Mouse (Mus musculus) stomach, embryonic 16.5 days (tissue): Measurements from ENCODE around the gene Gm49321. TPM values are rescaled to one million over a fixed set of nuclear protein-coding genes. Genes with fewer than 3 reads are reported as not detected.

Experiments used
- ATAC-seq: fragments of 200-750 bp; cut with Nextera tagmentation; 2 replicates; pipeline ENCODE4 v1.8.0; 2017; ENCODE audit warnings: moderate number of reproducible peaks, moderate TSS enrichment; ENCODE audit not compliant: insufficient read depth, low FRiP score
- H3K27ac ChIP-seq: fragments of 300-500 bp; sonication (generic); 2 replicates; pipeline ENCODE4 v1.5.1; 2014; ENCODE audit warnings: low read length
- H3K27me3 ChIP-seq: fragments of 300-500 bp; sonication (generic); 2 replicates; pipeline ENCODE4 v1.6.1; 2014; ENCODE audit warnings: low read length, control low read depth, mixed read lengths; ENCODE audit not compliant: control insufficient read depth, insufficient read depth
- H3K36me3 ChIP-seq: fragments of 300-500 bp; sonication (generic); 2 replicates; pipeline ENCODE4 v1.6.1; 2014; ENCODE audit warnings: low read length; ENCODE audit not compliant: control insufficient read depth, insufficient read depth
- H3K4me1 ChIP-seq: fragments of 300-500 bp; sonication (generic); 2 replicates; pipeline ENCODE4 v1.6.1; 2014; ENCODE audit warnings: low read length, control low read depth, mixed read lengths; ENCODE audit not compliant: control insufficient read depth, insufficient read depth
- H3K4me2 ChIP-seq: fragments of 300-500 bp; sonication (generic); 2 replicates; pipeline ENCODE4 v1.6.1; 2014; ENCODE audit warnings: low read depth, low read length, mixed read lengths
- H3K4me3 ChIP-seq: fragments of 300-500 bp; sonication (generic); replicated peaks from 2 replicates; pipeline ENCODE4 v1.5.1; 2014; ENCODE audit warnings: mild to moderate bottlenecking, low read length
- H3K9ac ChIP-seq: fragments of 300-500 bp; sonication (generic); 2 replicates; pipeline ENCODE4 v1.6.1; 2014; ENCODE audit warnings: low read length
- H3K9me3 ChIP-seq: fragments of 300-500 bp; sonication (generic); replicated peaks from 2 replicates; pipeline ENCODE4 v1.6.1; 2016; ENCODE audit warnings: low read length, control low read depth; ENCODE audit not compliant: control insufficient read depth
- WGBS: fragments of 180-500 bp; shearing (Covaris S2); extraction: QIAGEN DNeasy Blood & Tissue Kit; methylation state at CpG from one replicate; pipeline ENCODE4 v1.1.7; 2014; 5-methylcytosine and 5-hydroxymethylcytosine counted together
- polyA plus RNA-seq: library from polyadenylated mRNA; unstranded; fragments of >200 nt; fragmentation: Nextera tagmentation; extraction: Ambion mirVana; gene quantifications from 2 replicates; pipeline ENCODE4 v1.2.1, GENCODE M21; 2015

Gm49321 gene
- polyA plus RNA-seq, 1 experiment from 2014 or later, result 12.3 TPM

DNA sequence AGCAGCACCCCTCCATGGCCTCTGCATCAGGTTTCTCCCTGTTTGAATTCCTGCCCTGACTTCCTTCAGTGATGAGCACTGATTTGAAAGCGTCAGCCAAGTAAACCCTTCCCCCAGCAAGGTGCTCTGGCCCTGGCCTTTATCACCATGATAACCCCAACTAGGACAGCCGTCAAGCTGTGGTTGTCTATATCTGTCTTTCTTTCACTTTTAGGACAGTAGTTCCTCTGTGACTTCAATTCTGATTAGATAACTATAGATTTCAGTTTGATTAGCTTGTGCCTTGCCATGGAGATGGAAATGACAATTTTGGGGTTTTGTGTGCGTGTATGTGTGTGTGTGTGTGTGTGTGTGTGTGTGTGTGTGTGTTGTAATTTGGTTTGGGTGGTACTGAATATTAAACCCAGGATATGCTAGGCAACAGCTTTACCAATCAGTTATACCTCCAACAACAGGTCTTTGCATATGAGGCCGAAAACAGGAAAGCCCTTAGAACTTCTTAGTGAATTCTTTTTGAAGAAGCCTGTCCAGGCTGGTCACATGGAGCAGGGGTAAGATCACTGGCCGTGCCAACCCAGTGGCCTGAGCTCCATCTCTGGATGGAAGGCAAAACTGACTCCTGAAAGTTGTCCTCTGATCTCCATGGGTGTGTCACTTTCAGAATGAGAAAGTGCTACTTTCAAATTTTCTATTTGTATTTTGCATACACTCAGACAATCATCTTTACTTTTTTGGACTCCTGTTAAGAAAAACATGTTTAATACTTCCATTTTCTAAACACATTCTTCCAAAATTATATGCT lies 33.1 kb upstream of the Gm49321 start:
- 78% methylated on average over 5 of the region's 5 CpGs for WGBS
- H3K27ac ChIP-seq, result no peak overlapping the region
- no peaks in the 10 kb centered on the region for H3K36me3 ChIP-seq
- no peak overlapping the region for H3K9ac ChIP-seq
- no peak overlapping the region for H3K4me3 ChIP-seq
- no peak overlapping the region for H3K4me2 ChIP-seq
- no peak for ATAC-seq
- no peaks in the 10 kb centered on the region for H3K27me3 ChIP-seq
- no peaks in the 10 kb centered on the region for H3K9me3 ChIP-seq
- peaks cover 3% of the 10 kb centered on the region; the same call in 1 of the 2 replicates for H3K4me1 ChIP-seq

DNA sequence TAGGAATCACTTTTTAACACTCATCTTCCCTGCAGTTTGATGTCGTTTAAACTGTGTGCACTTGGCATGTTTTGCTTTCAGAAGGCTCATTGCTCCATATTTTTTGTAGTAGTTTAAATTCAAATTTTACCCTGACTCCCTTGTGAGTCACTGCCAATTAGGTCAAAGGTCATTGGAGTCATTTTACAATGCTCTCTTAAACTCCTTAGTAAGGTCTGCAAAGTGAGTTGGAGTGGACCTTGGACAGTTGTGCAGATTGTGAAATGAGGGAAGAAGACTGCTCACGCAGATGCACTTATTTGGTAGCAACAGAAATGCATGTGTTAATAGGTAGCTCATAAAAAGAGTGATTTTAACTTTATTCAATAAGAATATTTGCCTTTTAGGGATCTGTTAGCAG lies 32.4 kb upstream of the Gm49321 start:
- H3K9ac ChIP-seq, result no peak overlapping the region

DNA sequence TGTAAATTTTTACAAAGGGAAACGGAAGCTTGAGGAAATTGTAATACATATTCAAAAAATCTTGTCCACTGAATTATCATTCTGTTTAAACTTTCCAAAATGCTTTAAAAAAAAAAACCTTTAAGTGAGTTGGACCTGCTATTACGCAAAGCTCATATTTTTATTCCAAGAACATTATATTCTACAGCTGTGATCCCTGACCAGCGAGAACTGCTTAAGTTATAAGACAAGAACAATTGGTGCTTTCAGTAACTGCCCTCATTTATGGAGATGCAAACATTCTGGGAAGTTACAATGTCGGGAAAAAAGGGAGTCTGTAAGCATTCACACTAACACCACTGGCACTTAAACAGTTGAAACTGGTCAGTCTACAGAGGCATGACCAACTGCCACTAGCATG lies 31.9 kb upstream of the Gm49321 start:
- WGBS, result 56% methylated on average over 4 of the region's 4 CpGs
- Histone ChIP-seq H3K36me3 (no peaks in the 10 kb centered on the region), H3K27ac (no peak overlapping the region), H3K27me3 (no peaks in the 10 kb centered on the region), H3K9me3 (no peaks in the 10 kb centered on the region), H3K4me3 (no peak overlapping the region), H3K9ac (no peak overlapping the region), H3K4me2 (no peak overlapping the region), H3K4me1 (peaks cover 3% of the 10 kb centered on the region; the same call in 1 of the 2 replicates)
- no peak for ATAC-seq

More for the DNA sequence above, 32.4 kb upstream of the Gm49321 start:
- no peak overlapping the region for H3K4me2 ChIP-seq
- ATAC-seq, result no peak
- H3K9me3 ChIP-seq, result no peaks in the 10 kb centered on the region
- no peak overlapping the region for H3K4me3 ChIP-seq
- 50% methylated on average over 2 of the region's 2 CpGs for WGBS
- H3K27ac ChIP-seq, result no peak overlapping the region
- no peaks in the 10 kb centered on the region for H3K27me3 ChIP-seq
- peaks cover 3% of the 10 kb centered on the region; the same call in 1 of the 2 replicates for H3K4me1 ChIP-seq
- H3K36me3 ChIP-seq, result no peaks in the 10 kb centered on the region

DNA sequence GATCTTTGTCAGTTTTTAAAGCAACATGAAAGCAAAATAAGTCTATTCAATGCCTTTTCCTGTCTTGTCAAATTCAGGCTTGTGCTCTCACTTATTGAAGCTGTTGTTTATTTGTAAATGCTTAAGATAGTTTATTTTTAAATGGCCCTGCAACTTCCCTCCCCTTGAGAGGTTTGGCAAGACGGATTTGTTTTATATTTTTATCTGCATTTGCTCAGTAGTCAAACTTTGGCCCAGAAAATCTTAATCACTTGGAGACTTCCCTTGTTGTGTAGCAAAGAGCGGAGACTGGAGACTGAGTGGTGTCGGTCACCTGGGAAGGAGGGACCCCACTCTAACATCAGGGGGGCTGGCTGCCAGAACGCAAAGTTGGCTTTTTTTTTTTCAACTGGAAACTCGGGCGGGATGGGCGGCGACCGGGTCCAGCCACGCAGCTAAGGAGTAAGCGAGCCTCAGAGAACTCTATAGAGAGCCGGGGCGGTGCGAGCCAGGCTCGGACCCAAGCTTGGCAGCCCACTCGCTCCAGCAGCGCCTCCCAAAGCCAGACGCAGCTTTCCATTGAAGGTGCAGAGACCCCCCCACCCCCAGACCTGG lies 30.3 kb upstream of the Gm49321 start:
- peak overlapping the region; percentile 77 for H3K9ac ChIP-seq
- H3K9me3 ChIP-seq, result no peaks in the 10 kb centered on the region
- under 1% methylated on average over 18 of the region's 18 CpGs for WGBS
- H3K4me3 ChIP-seq, result peak overlapping the region; percentile 98
- peak overlapping the region; percentile 67 for H3K4me2 ChIP-seq
- peak; percentile 90; the same call in 1 of the 2 replicates for ATAC-seq
- no peaks in the 10 kb centered on the region for H3K36me3 ChIP-seq
- peaks cover 5% of the 10 kb centered on the region for H3K4me1 ChIP-seq
- H3K27ac ChIP-seq, result peak overlapping the region; percentile 90
- H3K27me3 ChIP-seq, result no peaks in the 10 kb centered on the region

DNA sequence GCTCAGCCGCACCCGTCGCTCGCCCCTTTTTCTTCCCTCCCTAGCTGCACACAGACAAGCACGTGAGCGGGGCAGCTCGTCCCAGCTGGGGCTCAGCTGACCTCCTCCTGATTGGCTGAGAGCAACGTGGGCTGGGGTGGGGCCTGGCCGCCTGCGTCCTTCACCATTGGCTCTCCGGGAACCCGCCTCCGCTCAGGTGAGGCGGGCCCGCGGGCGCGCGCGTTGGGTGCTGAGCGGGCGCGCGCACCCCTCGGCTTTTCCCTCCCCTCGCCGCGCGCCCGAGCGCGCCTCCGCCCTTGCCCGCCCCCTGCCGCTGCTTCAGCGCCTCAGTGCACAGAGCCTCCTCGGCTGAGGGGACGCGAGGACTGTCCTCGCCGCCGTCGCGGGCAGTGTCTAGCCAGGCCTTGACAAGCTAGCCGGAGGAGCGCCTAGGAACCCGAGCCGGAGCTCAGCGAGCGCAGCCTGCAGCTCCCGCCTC lies 29.7 kb upstream of the Gm49321 start:
- peak overlapping the region; percentile 99 for H3K9ac ChIP-seq
- no peaks in the 10 kb centered on the region for H3K9me3 ChIP-seq
- peak overlapping the region; percentile 98 for H3K4me3 ChIP-seq
- H3K36me3 ChIP-seq, result no peaks in the 10 kb centered on the region
- H3K27ac ChIP-seq, result peak overlapping the region; percentile 99
- H3K27me3 ChIP-seq, result no peaks in the 10 kb centered on the region
- WGBS, result under 1% methylated on average over 50 of the region's 51 CpGs
- peaks cover 5% of the 10 kb centered on the region for H3K4me1 ChIP-seq
- ATAC-seq, result peak; percentile 100
- H3K4me2 ChIP-seq, result peak overlapping the region; percentile 79

DNA sequence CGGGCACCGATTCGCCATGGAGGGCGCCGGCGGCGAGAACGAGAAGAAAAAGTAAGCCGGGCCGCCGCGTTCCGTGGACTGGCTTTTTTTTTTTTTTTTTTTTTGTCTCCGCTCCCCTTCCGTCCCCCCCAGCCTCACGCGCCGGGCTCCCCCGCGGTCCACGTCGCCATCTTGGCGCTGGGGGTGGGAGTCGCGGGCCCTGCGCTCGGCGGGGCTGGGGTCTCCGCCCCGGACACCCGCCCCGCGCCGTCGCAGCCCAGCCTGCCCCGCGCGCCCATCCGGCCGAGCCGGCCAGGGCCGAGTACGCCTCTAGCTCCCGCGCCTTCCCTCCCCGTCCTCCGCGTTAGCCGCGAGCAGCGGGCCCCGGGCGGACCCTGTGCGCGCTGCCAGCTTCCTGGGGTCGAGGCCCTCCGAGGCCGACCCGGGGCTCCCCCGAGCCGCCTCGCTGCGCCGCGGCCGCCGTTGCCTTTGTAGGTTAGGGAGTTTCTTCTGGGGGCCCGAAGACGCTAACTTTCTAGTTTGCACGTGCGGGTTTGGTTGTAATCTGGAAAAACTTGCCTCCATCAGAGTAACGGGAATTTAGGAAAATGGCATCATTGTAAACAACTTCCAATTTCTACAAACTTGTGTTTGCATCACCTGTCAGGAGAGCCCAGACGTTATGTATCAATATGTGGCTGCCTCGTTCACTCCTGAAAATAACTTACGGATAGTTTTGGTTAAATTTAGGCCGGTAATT lies 29.0 kb upstream of the Gm49321 start:
- Histone ChIP-seq H3K4me1 (peaks cover 5% of the 10 kb centered on the region), H3K4me3 (peak overlapping the region; percentile 98), H3K4me2 (peak overlapping the region; percentile 79), H3K36me3 (no peaks in the 10 kb centered on the region), H3K27ac (peak overlapping the region; percentile 99), H3K27me3 (no peaks in the 10 kb centered on the region), H3K9ac (peak overlapping the region; percentile 99), H3K9me3 (no peaks in the 10 kb centered on the region)
- WGBS, result under 1% methylated on average over 60 of the region's 76 CpGs
- peak; percentile 54 for ATAC-seq

DNA sequence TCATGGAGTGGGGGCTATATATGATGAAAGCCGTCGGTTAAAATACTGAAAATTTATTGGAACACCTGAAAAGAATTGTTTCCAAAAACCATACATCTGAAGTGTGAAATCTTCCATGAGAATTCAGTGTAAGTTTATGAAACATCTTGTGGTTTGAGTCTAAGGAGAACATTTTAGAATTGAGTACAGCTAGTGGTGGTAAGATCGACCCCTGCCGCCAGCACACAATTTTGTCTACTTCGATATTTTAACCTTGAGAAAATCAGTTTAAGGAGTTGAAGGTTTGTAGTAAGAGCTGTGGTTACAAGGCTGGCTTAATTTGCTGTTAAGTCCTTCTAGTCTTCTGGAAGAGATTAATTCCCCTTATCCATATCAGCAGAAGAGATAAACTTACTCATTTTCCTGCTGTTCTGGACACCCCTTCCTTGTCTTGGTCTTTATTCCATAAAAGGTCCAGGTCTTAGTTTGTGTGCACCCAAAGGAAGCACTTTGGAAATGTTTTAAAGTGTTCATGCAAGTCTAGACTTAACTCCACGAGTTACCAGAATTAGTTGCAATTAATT lies 28.4 kb upstream of the Gm49321 start:
- Histone ChIP-seq H3K4me1 (peaks cover 5% of the 10 kb centered on the region), H3K27me3 (no peaks in the 10 kb centered on the region), H3K9ac (peak overlapping the region; percentile 99), H3K27ac (no peak overlapping the region), H3K9me3 (no peaks in the 10 kb centered on the region), H3K36me3 (no peaks in the 10 kb centered on the region), H3K4me2 (peak overlapping the region; percentile 79), H3K4me3 (peak overlapping the region; percentile 98)
- ATAC-seq, result no peak
- 3% methylated on average over 6 of the region's 6 CpGs for WGBS

DNA sequence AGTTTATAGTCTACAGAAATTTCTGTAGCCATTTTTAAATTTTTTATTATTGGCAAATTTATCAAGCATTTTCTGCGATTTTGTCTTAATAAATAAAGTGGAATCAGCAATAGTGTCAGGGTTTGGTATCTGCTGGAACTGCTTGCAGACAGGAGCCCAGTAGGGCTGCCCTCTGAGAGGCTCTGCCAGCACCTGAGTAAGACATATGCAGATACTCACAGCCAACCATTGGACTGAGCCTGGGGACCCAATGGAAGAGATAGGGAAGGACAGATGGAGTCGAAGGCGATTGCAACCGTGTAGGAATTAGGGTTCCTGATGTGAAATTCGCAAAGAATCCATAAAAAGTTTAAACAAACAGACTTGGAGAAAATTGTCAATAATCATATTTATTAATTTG lies 19.0 kb upstream of the Gm49321 start:
- H3K4me1 ChIP-seq, result no peaks in the 10 kb centered on the region
- H3K9me3 ChIP-seq, result no peaks in the 10 kb centered on the region
- ATAC-seq, result no peak
- H3K9ac ChIP-seq, result no peak overlapping the region
- 92% methylated on average over 5 of the region's 5 CpGs for WGBS
- no peaks in the 10 kb centered on the region for H3K36me3 ChIP-seq
- H3K27me3 ChIP-seq, result no peaks in the 10 kb centered on the region
- no peak overlapping the region for H3K27ac ChIP-seq
- H3K4me2 ChIP-seq, result no peak overlapping the region
- no peak overlapping the region for H3K4me3 ChIP-seq
